Mouse (Mus musculus): Measurements from ENCODE around the gene Cpne2. TPM values are rescaled to one million over a fixed set of nuclear protein-coding genes. Genes with fewer than 3 reads are reported as not detected.

The Cpne2 gene
- total RNA-seq (2022), result 1 to 10 TPM; 4.3 to 9.8 (median 6.8) TPM

DNA sequence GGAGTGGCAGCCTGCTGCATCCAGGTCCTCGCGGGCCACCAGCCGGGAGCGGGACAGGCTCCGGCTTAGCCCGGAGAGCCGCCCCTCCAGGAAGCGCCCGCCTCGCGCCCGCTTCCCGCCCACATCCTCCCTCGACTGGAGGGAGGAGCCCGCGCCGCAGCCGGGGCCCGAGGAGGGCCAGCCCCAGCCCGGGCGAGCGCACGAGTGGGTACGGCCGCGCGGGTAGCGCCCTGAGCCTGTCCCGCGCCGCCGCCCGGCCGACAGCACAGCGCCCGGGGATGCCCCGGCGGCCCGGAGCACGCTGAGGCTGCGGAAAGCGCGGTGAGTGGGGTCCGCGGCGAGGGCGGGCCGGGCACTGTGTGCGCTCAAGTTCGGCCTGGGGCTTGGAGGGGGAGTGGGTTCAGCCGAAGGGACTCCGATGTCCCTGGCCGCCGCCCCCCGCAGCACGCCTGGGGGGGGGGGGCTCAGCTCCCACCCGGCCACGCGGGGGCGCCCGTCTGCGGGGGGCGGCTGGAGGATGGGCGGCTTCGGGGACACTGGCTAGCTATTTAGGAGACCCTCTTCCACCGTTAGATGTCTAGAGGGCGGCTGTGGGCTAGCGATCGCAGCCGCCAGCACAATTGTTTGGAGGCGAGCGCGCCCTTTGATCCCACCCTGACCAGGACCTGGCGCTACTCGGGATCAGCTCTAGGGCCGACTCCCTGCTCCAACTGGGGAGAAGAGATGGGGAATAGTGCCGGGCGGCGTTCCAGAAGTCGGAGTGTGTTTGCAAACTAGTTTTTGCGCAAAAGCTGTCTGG, at the start of gene Cpne2:
Gene Cpne2, plus strand, starts transcription at position 118 of the 799 bp plus-strand sequence.
- DNase-seq (ENCODE audit: low spot score in 2 of 2), result peak; percentile 28 to 38

DNA sequence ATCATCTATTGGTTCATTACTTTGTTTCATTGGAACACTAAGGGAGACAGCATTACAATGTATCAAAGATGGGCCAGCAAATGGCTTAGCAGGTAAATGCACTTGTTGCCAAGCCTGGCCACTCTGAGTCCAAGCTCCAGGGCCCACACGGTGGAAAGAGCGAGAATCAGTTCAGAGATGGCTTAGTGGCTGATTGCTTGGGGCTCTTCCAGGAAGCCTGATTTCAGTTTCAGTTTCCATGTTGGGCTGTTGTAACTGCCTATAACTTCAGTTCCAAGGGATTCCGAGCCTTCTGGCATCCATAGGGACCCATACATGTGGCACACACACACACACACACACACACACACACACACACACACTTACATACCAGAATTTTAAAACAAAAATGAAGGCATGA, 47.5 kb upstream of the Cpne2 start:
- no peak for DNase-seq (ENCODE audit: low spot score in 2 of 2)

DNA sequence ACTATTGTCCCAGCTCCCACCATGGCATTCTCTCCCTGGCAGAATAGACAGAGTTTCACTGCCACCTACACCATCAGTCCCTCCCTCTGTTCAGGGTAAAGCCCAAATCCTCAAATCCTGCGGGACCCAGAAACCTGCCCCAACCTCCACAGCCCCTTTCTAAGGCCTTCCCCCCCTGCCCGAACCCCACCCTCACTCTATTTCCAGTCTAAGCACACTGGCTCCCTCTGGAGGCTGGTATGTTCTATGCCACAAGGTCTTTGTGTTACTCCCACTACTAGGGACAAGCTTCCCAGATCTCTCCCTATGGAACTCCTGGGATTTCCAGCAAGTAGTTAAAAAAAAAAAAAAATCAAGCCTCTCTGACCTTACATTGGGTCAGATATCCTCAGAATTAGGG, 46.9 kb upstream of the Cpne2 start:
- peak in 1 of 2 experiments; percentile 27 for DNase-seq (ENCODE audit: low spot score in 2 of 2)

DNA sequence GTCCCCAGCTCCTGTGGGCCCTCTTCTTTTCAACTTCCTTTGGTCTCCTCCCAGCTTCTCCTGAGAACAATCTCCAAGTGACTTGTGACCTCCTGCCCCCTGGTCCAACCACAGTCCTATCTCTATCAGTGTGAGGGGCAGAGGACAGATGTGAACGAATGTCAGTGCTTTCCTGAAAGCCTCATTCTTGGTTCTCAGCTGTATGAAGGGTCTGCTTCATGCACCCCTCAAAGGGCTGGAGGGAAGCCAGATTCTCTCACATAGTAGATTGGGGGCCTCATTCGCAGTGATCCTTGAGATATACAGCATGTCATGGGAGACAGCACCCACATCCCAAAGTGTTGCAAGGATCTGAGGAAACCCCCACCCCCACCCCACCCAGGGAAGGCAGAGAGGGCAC, 44.8 kb upstream of the Cpne2 start:
- no peak for DNase-seq (ENCODE audit: low spot score in 2 of 2)

DNA sequence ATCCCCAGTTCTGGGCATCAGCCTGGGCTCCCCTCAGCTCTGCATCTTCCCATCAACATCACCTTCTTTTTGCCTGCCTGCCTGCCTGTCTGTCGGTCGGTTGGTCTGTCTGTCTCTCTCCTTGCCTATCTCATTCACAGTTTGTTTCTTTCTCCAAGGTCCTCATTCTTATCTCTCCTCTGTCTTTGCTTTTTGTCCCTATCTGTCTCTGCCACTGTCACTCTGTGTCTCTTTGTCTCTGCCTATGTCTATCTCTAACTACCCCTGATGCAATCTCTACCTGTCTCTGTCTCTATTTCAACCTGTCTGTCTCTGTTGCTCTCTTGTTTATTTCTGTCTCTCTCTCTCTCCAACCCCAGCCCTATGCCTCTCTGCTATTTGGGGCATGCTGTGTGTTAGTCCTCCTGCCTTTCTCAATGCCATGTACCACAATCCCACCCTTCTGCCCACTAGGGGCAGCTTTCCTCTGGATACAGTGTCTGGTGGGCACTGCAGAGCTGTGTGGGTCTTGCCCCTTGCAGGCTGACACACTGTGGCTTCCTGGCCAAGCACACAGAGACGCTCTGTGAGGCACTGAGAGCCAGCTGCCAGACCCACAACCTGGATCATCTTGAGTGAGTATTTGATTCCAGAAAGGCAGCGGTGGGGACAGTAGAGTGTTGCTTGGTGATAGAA, 42.8 kb upstream of the Cpne2 start:
- no peak for DNase-seq (ENCODE audit: low spot score in 2 of 2)

DNA sequence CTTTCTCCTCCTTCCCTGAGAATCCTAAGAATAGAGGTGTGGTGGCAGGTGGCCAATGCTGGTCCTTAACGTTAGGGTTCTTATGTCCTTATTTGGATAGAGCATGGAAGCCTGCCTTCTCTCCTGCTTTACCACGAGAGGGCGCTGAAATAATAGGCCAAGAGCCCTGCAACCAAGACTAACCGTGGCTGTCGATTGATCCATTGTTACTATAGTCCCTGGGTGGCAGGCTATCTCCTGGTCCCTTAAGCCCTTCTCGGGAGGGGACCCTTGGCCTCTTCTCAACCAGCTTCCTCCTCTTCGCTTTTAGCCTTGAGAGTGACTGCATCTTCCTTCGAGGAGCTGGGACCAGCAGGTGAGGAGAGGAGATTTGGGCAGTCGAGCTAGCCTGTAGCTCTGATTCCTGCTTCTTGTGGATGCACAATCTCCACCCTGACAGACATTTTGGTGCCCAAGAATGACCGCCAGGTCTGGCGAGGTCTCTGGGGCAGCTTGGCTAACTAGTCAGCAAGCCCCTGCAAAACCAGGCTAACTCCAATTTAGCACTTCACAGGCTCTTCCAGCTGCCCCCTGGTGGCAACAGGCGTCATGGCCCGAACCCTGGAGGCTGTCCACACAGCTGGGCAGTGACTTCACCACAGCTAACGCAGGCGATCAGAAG, 40.6 kb upstream of the Cpne2 start:
- DNase-seq (ENCODE audit: low spot score in 2 of 2), result peak; percentile 69 to 72

DNA sequence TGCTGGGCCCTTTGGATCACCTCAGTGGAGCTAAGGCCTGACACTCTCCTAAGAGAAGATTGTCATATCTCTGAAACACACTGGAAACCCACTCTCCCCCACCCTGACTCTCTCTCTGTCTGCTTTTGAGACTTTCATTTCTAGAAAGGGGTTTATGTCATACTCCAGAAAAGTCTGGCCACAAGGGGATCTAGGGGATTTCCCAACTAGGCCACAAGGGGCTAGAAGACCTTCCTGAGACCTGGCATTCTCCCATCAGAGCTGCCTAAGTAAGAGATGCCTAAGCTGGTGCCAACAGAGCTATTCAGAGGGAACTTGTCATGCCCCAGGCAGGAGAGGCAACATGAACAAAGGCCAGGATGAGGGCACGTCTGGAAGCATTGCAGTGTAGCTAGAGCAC, 39.5 kb upstream of the Cpne2 start:
- DNase-seq (ENCODE audit: low spot score in 2 of 2), result no peak

DNA sequence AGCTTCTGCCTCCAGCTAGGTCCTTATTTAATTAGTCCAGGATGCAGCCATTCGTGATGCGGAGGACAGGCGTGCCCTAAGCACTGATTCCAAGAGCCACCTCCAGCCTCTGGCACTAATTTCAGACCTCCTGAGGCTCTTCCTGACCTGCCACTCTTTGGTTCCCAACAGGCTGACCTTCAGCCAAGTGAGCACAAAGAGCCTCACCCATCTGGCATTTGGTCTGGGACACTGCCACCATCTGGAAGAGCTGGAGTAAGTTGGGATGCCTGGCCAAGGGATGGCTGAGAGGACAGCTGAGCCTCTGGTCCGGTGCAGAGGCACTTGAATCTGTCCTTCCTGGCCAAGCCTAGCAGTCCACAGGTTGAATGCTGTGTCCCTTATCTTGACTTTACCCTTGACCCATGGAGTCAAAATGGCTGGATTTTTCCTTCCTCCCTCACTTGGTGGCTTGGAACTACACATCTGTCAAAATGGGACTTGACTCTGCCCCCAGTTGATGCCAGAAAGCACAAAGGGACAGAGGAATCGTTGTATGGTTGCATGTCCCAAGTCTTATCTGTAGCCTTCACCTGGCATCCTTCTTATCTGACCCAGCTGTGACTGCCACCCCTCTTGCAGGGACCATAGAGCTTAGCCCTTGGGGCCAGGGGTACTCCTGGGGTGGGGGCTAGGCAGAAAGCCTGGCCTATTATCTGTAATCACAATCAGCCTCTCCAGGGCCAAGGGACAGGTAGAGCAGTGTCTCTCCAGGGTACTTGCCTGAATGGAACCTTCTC, 17.2 kb upstream of the Cpne2 start:
- DNase-seq (ENCODE audit: low spot score in 2 of 2), result no peak

DNA sequence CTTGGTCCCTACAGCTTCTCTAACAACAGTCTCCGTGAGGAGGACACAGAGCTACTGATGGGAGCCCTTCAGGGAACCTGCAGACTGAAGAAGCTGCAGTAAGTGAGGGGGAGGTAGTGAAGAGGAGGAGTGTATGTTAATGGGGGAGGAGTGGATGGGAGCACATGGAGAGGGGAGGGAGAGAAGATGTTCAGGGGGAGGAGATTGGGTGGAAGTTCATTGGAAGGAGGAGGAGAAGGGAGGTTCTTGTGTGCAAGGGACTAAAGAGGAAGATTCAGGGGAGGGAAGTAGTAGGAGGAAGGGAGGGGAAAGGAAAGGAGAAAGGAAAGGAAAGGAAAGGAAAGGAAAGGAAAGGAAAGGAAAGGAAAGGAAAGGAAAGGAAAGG, 16.6 kb upstream of the Cpne2 start:
- no peak for DNase-seq (ENCODE audit: low spot score in 2 of 2)

DNA sequence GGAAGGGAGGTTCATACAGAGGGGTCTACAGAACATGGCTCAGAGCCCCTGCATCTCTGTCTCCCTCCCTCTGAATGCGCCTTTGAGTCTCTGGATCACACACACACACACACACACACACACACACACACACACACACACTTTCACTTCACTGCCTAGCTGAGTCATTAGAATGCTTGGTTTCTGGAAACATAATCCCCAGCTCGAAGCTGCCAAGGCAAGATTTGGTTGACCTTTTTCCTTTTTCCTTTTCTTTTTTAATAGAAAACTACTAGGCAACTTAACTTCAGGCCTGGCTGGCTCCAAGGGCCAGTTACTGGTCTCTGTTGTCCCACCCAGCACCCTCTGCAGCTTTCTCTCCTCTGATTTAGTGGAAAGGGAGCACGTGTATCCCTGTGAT, 16.0 kb upstream of the Cpne2 start:
- no peak for DNase-seq (ENCODE audit: low spot score in 2 of 2)

DNA sequence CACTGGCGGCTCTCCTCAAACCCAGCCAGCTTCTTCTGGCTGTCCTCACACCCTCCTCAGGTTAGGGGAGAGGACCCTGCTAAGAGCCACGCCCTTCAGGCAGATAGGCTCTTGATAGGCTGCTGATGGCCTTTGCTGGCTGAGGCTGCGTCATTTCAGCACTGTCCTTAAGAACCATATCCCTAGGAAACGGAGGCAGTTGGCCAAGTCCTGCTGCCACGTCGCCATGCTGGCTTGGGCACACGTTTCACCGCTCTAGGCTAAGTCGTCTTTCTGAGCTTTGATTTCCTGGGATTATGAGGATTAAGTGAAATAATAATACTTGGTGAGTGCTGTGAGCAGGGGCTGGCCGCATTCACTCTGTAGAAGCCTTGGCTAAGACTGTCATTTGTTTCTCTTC, 14.5 kb upstream of the Cpne2 start:
- no peak for DNase-seq (ENCODE audit: low spot score in 2 of 2)

DNA sequence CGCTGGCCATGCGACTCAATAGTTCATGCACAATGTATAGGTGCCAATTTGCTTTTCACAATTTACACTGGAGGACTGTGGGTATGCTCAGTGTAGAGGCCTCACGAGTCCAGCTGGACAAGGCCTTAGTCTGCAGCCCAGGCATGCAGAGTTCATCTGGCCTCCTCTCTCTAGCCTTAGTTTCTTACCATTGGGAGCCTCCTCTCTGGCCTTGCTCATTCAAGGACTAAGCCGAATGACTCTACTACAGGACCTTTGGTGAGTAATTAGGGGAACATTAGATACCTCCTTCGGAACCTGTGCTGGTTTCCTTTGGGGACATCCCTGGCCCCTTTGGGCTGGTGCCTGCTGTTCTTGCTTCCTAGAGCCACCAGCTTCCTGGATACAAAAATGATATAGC, 13.8 kb upstream of the Cpne2 start:
- no peak for DNase-seq (ENCODE audit: low spot score in 2 of 2)

DNA sequence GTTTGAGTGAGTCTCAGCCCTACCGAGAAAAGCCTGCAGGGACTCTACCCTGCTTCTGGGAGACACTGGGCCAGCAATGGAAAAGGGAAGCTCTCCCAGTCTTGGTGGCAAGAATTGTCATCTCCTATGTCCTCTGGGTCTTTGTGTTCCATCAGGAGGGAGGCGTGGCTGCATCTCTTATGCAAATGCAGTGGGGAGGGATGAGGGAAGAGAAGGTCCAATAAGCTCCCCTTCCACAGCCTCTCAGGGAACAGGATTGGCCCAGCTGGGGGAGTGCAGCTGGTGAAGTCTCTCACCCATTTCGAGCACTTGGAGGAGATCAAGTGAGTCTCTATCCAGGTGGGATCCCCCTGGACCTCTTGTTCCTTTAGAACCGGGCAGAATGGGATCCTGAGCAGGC, 11.3 kb upstream of the Cpne2 start:
- no peak for DNase-seq (ENCODE audit: low spot score in 2 of 2)

DNA sequence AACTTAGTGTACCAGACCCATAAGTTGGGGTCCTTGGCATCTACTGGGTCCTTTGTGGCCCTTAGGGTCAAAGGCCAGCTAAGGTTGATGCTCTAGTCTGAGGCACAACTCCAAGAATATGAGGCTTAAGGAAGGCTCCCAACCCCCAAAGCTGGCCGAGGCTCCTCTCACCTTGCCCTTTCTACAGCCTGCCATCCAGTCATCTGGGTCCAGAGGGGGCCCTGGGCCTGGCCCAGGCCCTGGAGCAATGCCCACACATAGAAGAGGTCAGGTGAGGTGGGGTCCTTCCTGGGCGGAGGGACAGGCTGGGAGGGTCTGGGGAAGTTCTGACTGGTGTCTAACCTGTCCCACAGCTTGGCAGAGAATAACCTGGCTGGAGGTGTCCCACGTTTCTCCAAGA, 10.3 kb upstream of the Cpne2 start:
- no peak for DNase-seq (ENCODE audit: low spot score in 2 of 2)

DNA sequence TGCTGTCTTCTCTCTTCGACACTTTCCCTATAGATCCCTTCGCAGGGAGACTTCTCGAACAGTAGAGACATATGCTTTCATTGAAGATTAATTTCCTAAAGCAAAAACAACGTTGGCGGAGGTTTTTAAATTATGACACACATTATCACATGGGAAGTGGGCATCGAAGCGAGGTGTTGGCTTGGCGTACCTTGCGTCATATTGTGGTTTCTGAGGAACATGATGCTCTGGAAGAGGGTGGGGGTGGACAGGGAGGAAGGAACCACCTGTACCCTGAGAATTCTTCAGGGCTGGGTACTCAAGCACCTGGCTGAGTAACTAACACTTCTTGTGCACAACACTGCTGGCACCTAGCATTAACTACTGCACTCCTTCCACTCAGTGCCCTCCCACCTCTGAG, 8.2 kb upstream of the Cpne2 start:
- DNase-seq (ENCODE audit: low spot score in 2 of 2), result no peak

DNA sequence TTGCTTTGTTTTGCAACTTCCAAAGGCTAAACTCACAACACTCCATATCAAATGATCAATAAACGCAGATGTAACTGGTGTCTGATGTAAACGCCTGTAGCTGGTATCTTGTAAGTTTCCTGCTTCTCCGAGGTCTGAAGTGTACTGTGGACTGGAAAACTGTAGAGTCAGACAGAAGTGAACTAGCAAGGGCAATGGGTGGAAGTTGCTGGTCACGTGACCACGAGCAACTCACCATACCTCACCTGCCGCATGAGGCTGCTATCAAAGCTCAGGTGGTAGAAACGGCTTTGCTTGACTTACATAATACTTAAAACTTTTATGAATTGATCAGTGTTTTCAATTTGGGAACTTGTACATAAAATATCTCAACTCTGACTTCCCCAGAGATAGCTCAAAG, 5.6 kb upstream of the Cpne2 start:
- no peak for DNase-seq (ENCODE audit: low spot score in 2 of 2)

DNA sequence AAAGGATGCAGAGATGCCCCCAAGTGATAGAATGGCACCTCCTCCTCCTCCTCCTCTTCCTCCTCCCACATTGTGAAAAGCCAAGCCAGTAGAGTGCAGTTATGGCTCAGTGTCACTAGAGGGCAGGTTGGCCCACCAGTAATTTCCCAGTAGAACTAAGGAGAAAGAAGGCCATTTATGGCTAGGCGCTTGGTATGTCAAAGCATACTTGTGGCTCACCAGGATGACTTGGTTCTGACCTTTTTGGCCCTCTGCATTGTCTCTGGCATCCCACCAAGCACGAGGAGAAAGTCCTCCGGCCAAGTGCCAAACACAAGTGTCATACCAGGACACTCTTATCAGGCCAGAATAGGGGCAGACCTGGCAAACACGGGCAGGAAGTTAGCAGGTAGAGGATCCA, 4.5 kb upstream of the Cpne2 start:
- no peak for DNase-seq (ENCODE audit: low spot score in 2 of 2)

DNA sequence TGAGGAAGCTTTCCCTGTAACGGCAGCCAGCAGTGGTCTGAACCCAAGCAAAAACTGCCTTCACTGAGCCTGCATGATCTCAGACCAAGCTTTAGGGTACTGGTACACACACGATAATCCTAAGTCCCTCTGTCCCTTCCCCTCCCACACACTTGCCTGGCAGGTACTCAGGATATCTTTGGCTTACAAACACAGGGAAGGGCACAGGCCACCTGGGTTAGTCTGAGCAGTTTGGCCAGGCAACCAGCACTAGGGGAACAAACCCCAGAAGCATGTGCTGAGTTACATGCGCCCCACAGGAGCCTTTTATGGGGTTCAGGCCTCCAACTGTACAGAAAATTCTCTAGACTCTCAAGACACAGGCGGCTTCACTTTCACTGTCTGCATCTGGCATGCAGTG, 2.9 kb upstream of the Cpne2 start:
- DNase-seq (ENCODE audit: low spot score in 2 of 2), result no peak

DNA sequence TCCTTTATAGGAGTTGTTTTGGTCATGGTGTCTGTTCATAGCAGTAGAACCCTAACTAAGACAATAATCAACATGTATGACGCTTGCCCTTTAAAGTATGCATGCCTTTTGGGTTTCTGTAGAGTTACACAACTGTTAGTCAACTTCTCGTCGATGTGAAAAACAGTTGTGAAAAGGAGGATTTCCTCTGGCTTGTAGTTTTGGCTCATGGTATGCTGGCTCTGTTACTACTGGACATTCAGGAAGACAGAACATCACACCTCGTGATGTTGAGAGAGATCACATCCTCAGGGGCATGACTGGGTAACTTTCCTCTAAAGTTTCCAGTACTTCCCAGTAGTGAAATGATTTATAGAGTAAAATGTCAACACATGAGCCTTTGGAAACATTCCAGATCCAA, 2.1 kb upstream of the Cpne2 start:
- no peak for DNase-seq (ENCODE audit: low spot score in 2 of 2)

DNA sequence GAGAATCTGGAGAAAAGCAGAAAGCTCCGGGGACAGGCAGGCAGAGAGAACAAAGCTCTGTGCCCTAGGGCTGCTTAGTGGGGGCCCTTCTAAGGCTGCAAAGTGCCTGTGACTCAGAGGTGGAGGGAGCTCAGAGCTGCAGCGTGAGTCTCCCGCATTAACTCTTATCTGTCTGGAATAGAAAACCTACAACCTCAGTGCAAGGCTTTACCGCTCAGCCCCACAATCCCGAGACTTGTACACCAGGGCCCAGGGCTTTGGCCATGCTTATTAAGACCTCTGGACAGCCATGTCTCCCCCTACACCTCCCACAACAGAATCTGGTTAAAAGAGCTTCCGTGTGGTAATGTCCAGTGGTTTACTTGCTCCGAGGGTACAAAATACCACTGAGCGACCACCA, 790 bp upstream of the Cpne2 start:
- no peak for DNase-seq (ENCODE audit: low spot score in 2 of 2)

DNA sequence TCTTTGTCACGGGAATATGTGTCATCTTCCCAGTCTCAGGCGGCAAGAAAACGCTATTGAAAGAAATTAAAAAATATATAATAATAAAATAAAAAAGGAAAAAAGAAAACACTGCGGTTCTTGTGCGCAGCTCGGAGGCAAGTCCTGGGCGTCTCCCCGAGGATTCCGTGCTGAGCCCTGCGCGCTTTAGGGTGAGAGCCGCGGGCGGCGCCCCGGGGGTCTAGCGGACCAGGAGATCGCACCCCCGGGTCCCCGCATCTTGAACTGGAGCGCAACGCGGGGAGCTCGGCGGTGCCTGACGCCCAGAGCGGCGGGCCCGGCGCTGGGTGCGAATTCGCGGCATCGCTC, 291 bp upstream of the Cpne2 start:
- no peak for DNase-seq (ENCODE audit: low spot score in 2 of 2)

DNA sequence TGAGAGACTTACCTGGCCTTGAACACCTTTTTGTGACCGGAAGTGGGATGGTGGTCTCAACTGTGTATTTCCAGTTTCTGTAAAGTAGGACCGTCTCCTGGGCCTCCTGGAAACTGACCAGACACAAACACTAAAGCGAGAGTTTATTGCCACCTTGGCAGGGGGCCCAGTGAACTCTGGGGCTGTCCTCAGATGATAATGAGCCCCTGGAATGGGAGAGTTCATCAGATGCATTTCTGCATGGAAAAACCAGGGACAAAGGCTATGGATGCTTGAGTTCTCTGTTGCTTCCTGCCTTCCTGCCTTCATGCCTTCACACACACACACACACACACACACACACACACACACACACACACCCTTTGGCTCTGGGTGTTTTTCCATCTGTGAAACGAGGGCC, 1.8 kb downstream of the Cpne2 start:
- DNase-seq (ENCODE audit: low spot score in 2 of 2), result no peak
